ENCODE assay signal across 9 mouse cellular contexts in the genomic region with DNA sequence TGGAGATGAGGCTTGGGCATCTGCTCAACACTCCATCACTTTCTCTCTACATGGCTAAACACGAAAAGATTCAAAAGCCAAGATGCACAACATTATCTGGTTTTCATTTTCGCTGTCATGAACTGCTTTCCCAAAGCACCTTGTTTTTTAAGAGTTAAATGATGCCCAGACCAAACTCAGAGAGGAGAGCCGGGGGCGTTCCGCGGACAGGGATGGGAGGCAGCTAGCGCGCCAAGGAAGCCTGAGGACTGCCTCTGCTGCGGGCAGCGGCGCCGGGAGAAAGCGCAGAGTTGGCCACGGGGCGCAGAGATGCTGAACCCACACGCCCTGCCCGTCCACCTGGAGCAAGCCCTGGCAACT. TPM values are rescaled to one million over a fixed set of nuclear protein-coding genes. Genes with fewer than 3 reads are reported as not detected.
DNase-seq lines count a peak whose midpoint lies in the region; ATAC-seq and TF ChIP-seq lines count a peak whose summit lies in the region.
"Had no signal": no experiment of that assay in that cellular context is flagged by ENCODE, and none has a peak within 500 bp of the region (broad histone marks: within the 10 kb centered on the region; RNA-seq: fewer than 3 reads in every experiment).

No protein-coding gene starts in this region.

- TF ChIP-seq POLR2A in cerebellum, adult 2 months (IDR thresholded peaks at IDR 0.05; ENCODE audit: borderline replicate concordance, insufficient read depth, low read length) = no peak
- no peak for TF ChIP-seq POLR2A in thymus, adult 2 months (IDR thresholded peaks at IDR 0.05; ENCODE audit: control insufficient read depth, extremely low read depth, insufficient read depth, low read length, poor library complexity)

- H3K27ac ChIP-seq in cerebellum, adult 2 months (ENCODE audit: insufficient read depth, low read length) = no peak overlapping the region
- no peak overlapping the region for H3K27ac ChIP-seq in limb, embryonic 11.5 days (replicated peaks; ENCODE audit: low read depth, low read length)
- H3K27ac ChIP-seq in neural tube, embryonic 13.5 days (replicated peaks) = peak overlapping the region; percentile 79
- no peak overlapping the region for H3K27ac ChIP-seq in thymus, adult 2 months (ENCODE audit: control insufficient read depth, insufficient read depth, low read length)

- peak overlapping the region; percentile 93 for H3K4me2 ChIP-seq in limb, embryonic 11.5 days (ENCODE audit: low read depth, severe bottlenecking)
- H3K4me2 ChIP-seq in neural tube, embryonic 13.5 days = peak overlapping the region; percentile 94

- no peaks in the 10 kb centered on the region; the same call in 1 of the 2 replicates for H3K4me1 ChIP-seq in cerebellum, adult 2 months (ENCODE audit: control insufficient read depth, insufficient read depth, low read length)
- no peaks in the 10 kb centered on the region for H3K4me1 ChIP-seq in limb, embryonic 11.5 days (ENCODE audit: control insufficient read depth, insufficient read depth, low read length)
- peaks cover 44% of the 10 kb centered on the region for H3K4me1 ChIP-seq in neural tube, embryonic 13.5 days (replicated peaks)
- no peaks in the 10 kb centered on the region for H3K4me1 ChIP-seq in thymus, adult 2 months (replicated peaks; ENCODE audit: control insufficient read depth, insufficient read depth, low read length)
- H3K4me1 ChIP-seq: megakaryocyte, embryonic 14.5 days had no signal

- H3K36me3 ChIP-seq in limb, embryonic 11.5 days (ENCODE audit: control insufficient read depth, insufficient read depth, low read length) = no peaks in the 10 kb centered on the region
- no peaks in the 10 kb centered on the region for H3K36me3 ChIP-seq in neural tube, embryonic 13.5 days
- no peaks in the 10 kb centered on the region for H3K36me3 ChIP-seq in thymus, adult 2 months (ENCODE audit: control insufficient read depth, insufficient read depth, low read length)

- H3K9me3 ChIP-seq in limb, embryonic 11.5 days (ENCODE audit: control insufficient read depth, low read length) = 0 out of 2 replicates have a peak, but pooled peaks cover 2% of the 10 kb centered on the region
- H3K9me3 ChIP-seq in neural tube, embryonic 13.5 days = no peaks in the 10 kb centered on the region

- H3K4me3 ChIP-seq in cerebellum, adult 2 months (replicated peaks; ENCODE audit: insufficient read depth, low read depth, low read length) = peak overlapping the region; percentile 43
- peak overlapping the region; percentile 55 for H3K4me3 ChIP-seq in limb, embryonic 11.5 days (ENCODE audit: low read depth, low read length)
- H3K4me3 ChIP-seq in neural tube, embryonic 13.5 days = peak overlapping the region; percentile 69
- no peak overlapping the region for H3K4me3 ChIP-seq in thymus, adult 2 months (ENCODE audit: control insufficient read depth, insufficient read depth, low read length)

- H3K27me3 ChIP-seq in cerebellum, adult 2 months (ENCODE audit: control insufficient read depth, insufficient read depth, low read length) = no peaks in the 10 kb centered on the region; the same call in 1 of the 2 replicates
- H3K27me3 ChIP-seq in limb, embryonic 11.5 days (ENCODE audit: control insufficient read depth, insufficient read depth, low read length) = peaks cover 11% of the 10 kb centered on the region
- peaks cover 16% of the 10 kb centered on the region; the same call in 1 of the 2 replicates for H3K27me3 ChIP-seq in neural tube, embryonic 13.5 days
- peaks cover 3% of the 10 kb centered on the region; the same call in 1 of the 2 replicates for H3K27me3 ChIP-seq in thymus, adult 2 months (ENCODE audit: control insufficient read depth, insufficient read depth, low read length)

- WGBS in cerebellum, adult 2 months = under 1% methylated on average over 17 of the region's 17 CpGs
- under 1% methylated on average over 17 of the region's 17 CpGs for WGBS in limb, embryonic 11.5 days
- WGBS in neural tube, embryonic 13.5 days = under 1% methylated on average over 17 of the region's 17 CpGs
- 2% methylated on average over 17 of the region's 17 CpGs for WGBS in thymus, adult 2 months

- DNase-seq in cerebellum, adult 2 months = no peak
- DNase-seq in cerebellum, postnatal 4 days (ENCODE audit: low spot score in 2 of 2) = no peak
- peak; percentile 6 for DNase-seq in urinary bladder, postnatal 14 days (ENCODE audit: low spot score)
- no peak for DNase-seq in urinary bladder, postnatal 4 days (ENCODE audit: low spot score in 2 of 2)
- no peak for DNase-seq in limb, embryonic 11.5 days (ENCODE audit: low spot score)
- no peak for DNase-seq in thymus, adult 2 months
- no peak for DNase-seq in ovary, postnatal 14 days (ENCODE audit: low spot score)

- no peak for TF ChIP-seq CTCF in cerebellum, adult 2 months (IDR thresholded peaks at IDR 0.05; ENCODE audit: borderline replicate concordance, insufficient read depth, low read depth, low read length)
- TF ChIP-seq CTCF in thymus, adult 2 months (IDR thresholded peaks at IDR 0.05; ENCODE audit: borderline replicate concordance, control insufficient read depth, extremely low read depth, insufficient read depth, low read length, poor library complexity) = no peak

- ATAC-seq in limb, embryonic 11.5 days (ENCODE audit: insufficient number of reproducible peaks, low FRiP score, low TSS enrichment, low read depth) = peak; percentile 12; the same call in 1 of the 2 replicates
- ATAC-seq in neural tube, embryonic 13.5 days (ENCODE audit: low read depth) = peak; percentile 29

- peak overlapping the region; percentile 70 for H3K9ac ChIP-seq in limb, embryonic 11.5 days (ENCODE audit: low read length)
- peak overlapping the region; percentile 83 for H3K9ac ChIP-seq in neural tube, embryonic 13.5 days

RNA-seq across cellular contexts. Expression of a gene that starts 0.8 kb away (rescaled TPM):
- 31.1 and 35.5 TPM in 2 replicates for polyA plus RNA-seq in cerebellum, adult 2 months (2012; rRNA removed)
- polyA plus RNA-seq in limb, embryonic 11.5 days (2014; fragmentation: Nextera tagmentation; extraction: Ambion mirVana) = 3.1 and 3.9 TPM in 2 replicates
- 14.1 and 15.2 TPM in 2 replicates for polyA plus RNA-seq in neural tube, embryonic 13.5 days (2015; fragmentation: Nextera tagmentation; extraction: Ambion mirVana)
- 0.55 and 0.65 TPM in 2 replicates for polyA plus RNA-seq in thymus, adult 2 months (2012; rRNA removed)
